Comparison of ENCODE assay signal across 8 mouse cellular contexts in the genomic region with DNA sequence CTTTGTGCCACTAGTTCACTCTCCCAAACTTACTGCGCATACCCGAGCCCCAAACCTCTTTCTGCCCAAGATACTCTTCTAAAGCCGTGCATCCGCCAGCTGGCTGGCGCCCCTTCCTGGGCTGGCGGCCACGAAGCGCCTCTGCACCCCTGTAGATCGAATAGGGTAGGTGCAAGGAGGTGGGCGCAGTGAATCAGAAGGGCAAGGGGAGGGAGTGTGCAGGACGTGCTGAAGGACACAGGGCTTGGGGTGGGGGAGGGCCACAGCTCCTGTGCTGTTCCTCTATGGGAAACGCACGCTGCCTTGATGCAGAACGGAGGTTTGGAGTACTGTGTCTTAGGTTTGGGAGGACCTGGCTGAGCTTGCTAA. TPM values are rescaled to one million over a fixed set of nuclear protein-coding genes. Genes with fewer than 3 reads are reported as not detected.
DNase-seq lines count a peak whose midpoint lies in the region; ATAC-seq and TF ChIP-seq lines count a peak whose summit lies in the region.

A gene (minus strand): TSS at position 164 of the 369 bp plus-strand sequence.

- peak within 1 kb of the TSS; percentile 91 for H3K4me3 ChIP-seq in testis, adult 2 months (ENCODE audit: control insufficient read depth, low read depth, low read length)
- H3K4me3 ChIP-seq in forebrain, postnatal 0 days (ENCODE audit: low read depth, low read length), result peak within 1 kb of the TSS; percentile 61
- H3K4me3 ChIP-seq in midbrain, embryonic 14.5 days (replicated peaks; ENCODE audit: low read depth, low read length), result peak within 1 kb of the TSS; percentile 64

- H3K9me3 ChIP-seq in forebrain, postnatal 0 days (ENCODE audit: low read length), result no peaks in the 10 kb centered on the region
- no peaks in the 10 kb centered on the region for H3K9me3 ChIP-seq in midbrain, embryonic 14.5 days (ENCODE audit: control insufficient read depth, low read length)

- peak; percentile 53 to 76 for DNase-seq in cerebellum, postnatal 4 days (ENCODE audit: low spot score in 2 of 2)
- DNase-seq in cerebellum, adult 11-12 months, result no peak
- no peak for DNase-seq in testis, postnatal 14 days (ENCODE audit: low spot score)
- no peak for DNase-seq in forebrain, postnatal 0 days
- peak in 1 of 2 experiments; percentile 86 for DNase-seq in left cerebral cortex, adult 8-10 months (ENCODE audit: low spot score in 2 of 2)
- DNase-seq in midbrain, embryonic 14.5 days, result peak; percentile 87
- DNase-seq in urinary bladder, adult 18-20 months (ENCODE audit: low spot score in 2 of 2), result no peak

- WGBS in forebrain, postnatal 0 days, result under 1% methylated on average over 14 of the region's 14 CpGs
- 0% methylated on average over 14 of the region's 14 CpGs for WGBS in midbrain, embryonic 14.5 days

- no peak for TF ChIP-seq CTCF in testis, adult 2 months (IDR thresholded peaks at IDR 0.05; ENCODE audit: control insufficient read depth, insufficient read depth, insufficient replicate concordance, low read depth, low read length)
- peak; percentile 80 for TF ChIP-seq CTCF in forebrain, postnatal 0 days (IDR thresholded peaks at IDR 0.05; ENCODE audit: low read depth)

- peak within 1 kb of the TSS; percentile 83 for H3K9ac ChIP-seq in forebrain, postnatal 0 days
- H3K9ac ChIP-seq in midbrain, embryonic 14.5 days (replicated peaks; ENCODE audit: low read length), result peak within 1 kb of the TSS; percentile 71

- H3K27ac ChIP-seq in testis, adult 2 months (ENCODE audit: control insufficient read depth, insufficient read depth, low read depth, low read length), result peak within 1 kb of the TSS; percentile 80
- peak within 1 kb of the TSS; percentile 97 for H3K27ac ChIP-seq in forebrain, postnatal 0 days (ENCODE audit: low read depth, low read length)
- peak within 1 kb of the TSS; percentile 99 for H3K27ac ChIP-seq in midbrain, embryonic 14.5 days (replicated peaks; ENCODE audit: low read depth, low read length)

- ATAC-seq in forebrain, postnatal 0 days, result peak; percentile 81
- ATAC-seq in midbrain, embryonic 14.5 days (ENCODE audit: low FRiP score, low TSS enrichment), result peak; percentile 89

- TF ChIP-seq POLR2A in testis, adult 2 months (IDR thresholded peaks at IDR 0.05; ENCODE audit: control insufficient read depth, low read depth, low read length), result no peak

- H3K4me2 ChIP-seq in forebrain, postnatal 0 days (ENCODE audit: low read depth), result peak within 1 kb of the TSS; percentile 89
- peak within 1 kb of the TSS; percentile 91 for H3K4me2 ChIP-seq in midbrain, embryonic 14.5 days (ENCODE audit: low read length)

- H3K27me3 ChIP-seq in testis, adult 2 months (ENCODE audit: control insufficient read depth, insufficient read depth, low read length), result no peaks in the 10 kb centered on the region
- no peaks in the 10 kb centered on the region for H3K27me3 ChIP-seq in forebrain, postnatal 0 days (ENCODE audit: insufficient read depth, low read length)
- H3K27me3 ChIP-seq in midbrain, embryonic 14.5 days (ENCODE audit: control insufficient read depth, insufficient read depth, low read length), result no peaks in the 10 kb centered on the region

- peaks cover 14% of the 10 kb centered on the region for H3K4me1 ChIP-seq in testis, adult 2 months (ENCODE audit: control insufficient read depth, insufficient read depth, low read length)
- H3K4me1 ChIP-seq in forebrain, postnatal 0 days (ENCODE audit: insufficient read depth), result peaks cover 25% of the 10 kb centered on the region
- peaks cover 12% of the 10 kb centered on the region for H3K4me1 ChIP-seq in midbrain, embryonic 14.5 days (ENCODE audit: control insufficient read depth, insufficient read depth, low read length)

- no peaks in the 10 kb centered on the region for H3K36me3 ChIP-seq in testis, adult 2 months (ENCODE audit: control insufficient read depth, insufficient read depth, low read length)
- peaks cover 16% of the 10 kb centered on the region for H3K36me3 ChIP-seq in forebrain, postnatal 0 days (ENCODE audit: insufficient read depth)
- peaks cover 26% of the 10 kb centered on the region for H3K36me3 ChIP-seq in midbrain, embryonic 14.5 days (ENCODE audit: control insufficient read depth, insufficient read depth, low read length)

RNA-seq across cellular contexts. Expression of the gene that starts here (rescaled TPM):
- polyA plus RNA-seq in testis, adult 2 months (2012; rRNA removed), result 9.2 and 11.0 TPM in 2 replicates
- 22.0 and 23.4 TPM in 2 replicates for total RNA-seq in forebrain, postnatal 0 days (2014; rRNA removed)
- 18.1 and 20.7 TPM in 2 replicates for polyA plus RNA-seq in forebrain, postnatal 0 days (2015; fragmentation: Nextera tagmentation; extraction: Ambion mirVana)
- total RNA-seq in left cerebral cortex, adult 8-10 months (2022), result 10 to 100 TPM; 21.3 to 28.4 (median 25.4) TPM
- 26.5 and 27.9 TPM in 2 replicates for polyA plus RNA-seq in midbrain, embryonic 14.5 days (2014; fragmentation: Nextera tagmentation; extraction: Ambion mirVana)

Comparison
In these comparisons a context has a peak if more than half of its experiments do, and no peak if none do; other contexts are left out.
1. DNase-seq: peak in cerebellum, postnatal 4 days (2 of 2) and midbrain, embryonic 14.5 days (single experiment); none in cerebellum, adult 11-12 months (single experiment), testis, postnatal 14 days (single experiment), forebrain, postnatal 0 days (single experiment) and urinary bladder, adult 18-20 months (0 of 2).
2. Peak in every context shown above with its lines, with median percentiles within 50 percentile points of each other: H3K27ac ChIP-seq and H3K4me3 ChIP-seq.